Mouse (Mus musculus): ENCODE data around the gene Herc4.

DNA sequence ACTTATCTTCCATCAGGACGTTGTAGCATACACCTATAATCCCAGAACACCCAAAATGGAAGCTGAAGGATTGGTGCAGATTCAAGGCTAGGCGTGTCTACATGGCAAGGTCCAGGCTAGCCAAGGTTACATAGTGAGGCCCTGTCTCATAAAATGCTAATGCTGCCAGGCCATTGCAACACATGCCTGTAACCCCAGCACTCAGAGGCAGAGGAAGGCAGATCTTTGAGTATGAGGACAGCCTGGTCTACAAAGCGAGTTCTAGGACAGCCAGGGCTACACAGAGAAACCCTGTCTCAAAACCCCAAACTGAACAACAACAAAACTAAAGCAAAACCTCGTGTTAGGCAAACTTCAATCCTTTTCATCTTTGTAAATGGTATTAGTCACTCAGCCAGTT is 5.5 kb upstream of the Herc4 start:
- no peak for TF ChIP-seq POLR2A (IDR thresholded peaks at IDR 0.05; ENCODE audit: control insufficient read depth, low read depth, low read length)
- TF ChIP-seq CTCF (IDR thresholded peaks at IDR 0.05; ENCODE audit: control insufficient read depth, insufficient read depth, insufficient replicate concordance, low read depth, low read length), result no peak
